Mouse (Mus musculus) lung, postnatal 36 days (tissue): ENCODE results near the gene Iqschfp.
A peak's percentile ranks its signal among the peaks of the same experiment; 100 is the strongest.

Experiments
- DNase-seq: peaks from one replicate; pipeline ENCODE4 v3.0.0; 2022; ENCODE audit warnings: mixed read lengths

Iqschfp gene

GRCm38 (mm10) chr3:68504838-68505237 lies 612.8 kb downstream of the Iqschfp start:
- no peak for DNase-seq

DNA sequence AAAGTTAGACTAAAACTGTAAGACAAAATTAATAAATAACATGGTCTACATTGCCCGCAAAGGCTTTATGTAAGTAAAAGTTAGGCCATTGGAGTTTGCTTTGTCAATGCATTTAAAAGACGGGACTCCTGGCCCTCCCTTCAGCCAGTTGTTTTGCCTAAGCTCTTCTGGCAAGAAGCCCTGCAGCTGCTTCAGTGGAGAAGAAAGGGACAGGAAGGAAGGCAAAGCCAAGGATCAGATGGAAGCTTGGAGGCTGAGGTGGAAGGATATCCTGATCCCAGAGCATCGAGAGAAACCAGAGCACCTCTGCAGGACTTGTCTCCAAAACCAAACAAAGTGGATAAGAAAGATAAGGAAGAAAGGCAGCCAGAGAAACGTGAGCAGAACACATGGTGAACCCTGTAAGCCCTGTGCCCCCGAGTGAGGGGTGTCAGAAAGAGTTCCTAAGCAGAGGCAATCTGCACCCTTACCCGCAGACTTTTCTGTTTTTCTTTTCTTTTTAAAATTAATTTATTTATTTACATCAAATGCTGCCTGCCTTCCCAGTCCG lies 614.8 kb downstream of the Iqschfp start:
- peak; percentile 28 for DNase-seq

DNA sequence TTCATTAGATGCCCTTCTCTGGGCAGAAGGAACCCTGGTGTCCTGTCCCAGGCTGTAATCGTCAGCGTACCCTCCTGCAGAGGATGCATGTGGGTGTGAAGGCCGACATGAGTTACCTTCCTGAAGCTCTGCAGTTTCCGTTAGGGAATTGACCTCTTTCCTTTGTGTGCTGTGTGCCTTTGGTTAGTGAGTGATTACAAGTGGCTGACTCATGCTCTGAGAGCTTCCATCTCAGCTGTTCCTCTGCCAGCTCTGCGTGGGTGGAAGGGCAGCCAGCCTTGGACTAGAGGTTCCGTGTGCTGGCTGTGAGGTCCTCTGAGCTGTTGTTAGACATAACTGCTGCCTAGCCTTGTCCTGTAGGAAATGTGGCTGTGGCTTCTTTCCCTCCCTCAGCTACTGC lies 616.6 kb downstream of the Iqschfp start:
- DNase-seq = peak; percentile 88

DNA sequence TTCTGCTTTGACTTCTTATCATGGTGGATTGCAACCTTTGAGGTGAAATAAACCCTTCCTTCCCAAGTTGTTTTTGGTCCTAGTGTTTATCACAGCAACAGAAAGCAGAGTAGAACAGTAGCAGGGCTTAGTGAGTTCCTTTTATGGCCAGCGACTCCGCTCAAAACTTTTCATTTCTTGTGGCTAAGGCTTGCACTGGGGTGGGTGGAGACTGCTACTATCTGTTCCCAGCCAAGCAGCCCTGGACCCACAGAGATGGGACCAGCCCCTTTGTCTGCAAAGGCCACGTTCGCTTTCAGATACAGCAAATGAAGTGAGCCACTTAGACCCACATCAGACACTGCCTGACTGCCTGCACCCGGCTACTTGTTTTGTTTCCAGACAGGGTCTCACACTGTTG lies 618.8 kb downstream of the Iqschfp start:
- no peak for DNase-seq

GRCm38 (mm10) chr3:68511744-68512143 lies 619.7 kb downstream of the Iqschfp start:
- DNase-seq = peak; percentile 56

DNA sequence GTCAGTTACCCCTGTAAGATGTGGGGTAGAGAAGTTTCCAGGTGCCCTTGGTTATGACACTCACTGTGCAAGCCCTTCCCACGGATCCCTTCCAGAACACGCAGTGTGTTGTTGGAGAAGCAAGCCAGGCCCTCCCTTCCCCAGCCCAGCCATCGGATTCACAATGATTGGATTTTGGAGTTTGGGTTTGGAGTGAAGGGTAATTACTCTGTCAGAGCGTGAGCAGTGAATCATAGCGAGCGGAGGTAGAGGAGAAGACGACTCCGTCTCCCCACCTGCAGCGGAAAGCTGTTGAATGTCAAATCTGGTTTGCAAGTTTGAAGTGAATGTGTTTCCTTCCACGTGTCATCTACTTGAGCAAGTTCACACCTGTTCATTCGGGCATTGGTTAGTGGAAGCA lies 620.3 kb downstream of the Iqschfp start:
- no peak for DNase-seq

- no peak for DNase-seq
Observed at GRCm38 (mm10) chr3:68513340-68514119, 621.5 kb downstream of the Iqschfp start.

GRCm38 (mm10) chr3:68514120-68514497 lies 622.1 kb downstream of the Iqschfp start:
- no peak for DNase-seq

GRCm38 (mm10) chr3:68514717-68515116 lies 622.7 kb downstream of the Iqschfp start:
- no peak for DNase-seq

DNA sequence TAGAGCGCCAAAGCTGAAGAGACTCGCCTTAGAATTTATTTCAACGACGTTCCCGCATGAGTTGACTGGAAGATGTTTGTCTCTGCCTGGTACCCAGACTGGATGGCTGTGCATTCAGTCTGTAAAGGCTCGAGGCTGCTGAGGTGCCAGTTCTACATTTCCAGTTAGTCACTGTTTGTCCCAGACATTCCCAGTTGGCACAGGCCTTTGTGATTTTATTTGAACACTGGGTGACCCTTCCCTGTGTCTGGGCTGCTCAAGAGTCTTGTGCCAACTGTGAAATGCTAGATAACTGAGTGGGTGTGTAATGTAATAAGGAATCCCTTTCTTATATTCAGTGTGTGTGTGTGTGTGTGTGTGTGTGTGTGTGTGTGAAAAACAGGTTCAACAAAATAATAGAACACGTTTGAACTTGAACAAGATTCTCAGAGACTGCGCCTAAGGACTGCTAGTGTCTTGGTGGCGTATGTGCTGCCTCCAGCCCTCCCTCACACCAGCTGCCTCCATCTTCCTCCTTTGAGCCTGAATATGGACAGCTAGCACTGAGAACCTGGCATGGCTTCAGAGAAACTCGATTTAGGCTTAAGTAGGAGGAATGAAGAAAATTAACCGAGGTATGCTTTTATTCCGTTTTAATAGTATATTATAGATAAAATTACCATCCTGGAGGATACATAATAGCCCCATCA lies 624.5 kb downstream of the Iqschfp start:
- DNase-seq = no peak

- no peak for DNase-seq
Observed at GRCm38 (mm10) chr3:68517236-68517635, 625.2 kb downstream of the Iqschfp start.

- no peak for DNase-seq
Observed at GRCm38 (mm10) chr3:68518041-68518440, 626.0 kb downstream of the Iqschfp start.

- DNase-seq = no peak
Observed at GRCm38 (mm10) chr3:68518586-68518985, 626.6 kb downstream of the Iqschfp start.

DNA sequence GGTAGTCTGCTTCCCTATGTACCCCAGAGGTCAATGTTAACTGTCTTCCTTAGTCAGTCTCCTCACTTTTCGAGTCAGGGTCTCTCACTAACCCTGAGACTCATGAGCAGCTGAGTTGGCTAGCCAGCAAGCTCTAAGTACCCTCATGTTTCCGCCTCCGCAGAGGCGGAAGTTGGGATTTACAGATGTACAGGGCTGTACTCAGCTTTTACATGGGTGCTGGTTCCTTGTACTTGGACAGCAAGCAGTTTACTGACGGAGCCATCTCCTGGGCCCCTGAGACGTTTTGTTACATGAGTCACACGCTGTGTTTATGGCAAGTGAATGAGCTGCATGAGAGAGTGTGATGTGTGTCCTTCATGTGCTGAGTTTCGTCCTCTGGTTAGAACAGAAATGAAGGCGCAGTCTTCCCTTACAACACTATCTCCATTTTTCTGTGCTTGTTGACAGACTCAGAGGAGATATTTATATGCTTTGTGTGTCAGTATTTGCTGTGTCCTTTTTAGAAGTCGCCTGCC lies 633.4 kb downstream of the Iqschfp start:
- DNase-seq = no peak

GRCm38 (mm10) chr3:68526416-68526815 lies 634.4 kb downstream of the Iqschfp start:
- no peak for DNase-seq

DNA sequence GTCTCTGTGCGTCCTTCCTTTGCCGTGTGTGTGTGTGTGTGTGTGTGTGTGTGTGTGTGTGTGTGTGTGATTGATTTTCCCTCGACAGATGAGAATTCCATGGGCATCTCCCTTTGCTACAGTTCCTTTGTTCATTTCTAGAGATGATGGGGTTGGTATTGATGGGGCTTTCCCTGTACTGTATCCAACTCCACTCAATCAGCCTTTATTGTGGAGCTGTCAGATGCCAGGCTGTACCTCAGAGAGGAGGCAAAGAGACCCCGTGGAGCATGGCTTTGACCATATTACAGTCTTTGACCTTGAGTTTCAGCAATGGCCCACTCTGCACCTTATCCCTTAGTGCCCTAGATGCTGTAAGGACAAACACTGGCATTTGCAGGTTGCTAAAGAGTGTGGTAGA lies 635.1 kb downstream of the Iqschfp start:
- no peak for DNase-seq

DNA sequence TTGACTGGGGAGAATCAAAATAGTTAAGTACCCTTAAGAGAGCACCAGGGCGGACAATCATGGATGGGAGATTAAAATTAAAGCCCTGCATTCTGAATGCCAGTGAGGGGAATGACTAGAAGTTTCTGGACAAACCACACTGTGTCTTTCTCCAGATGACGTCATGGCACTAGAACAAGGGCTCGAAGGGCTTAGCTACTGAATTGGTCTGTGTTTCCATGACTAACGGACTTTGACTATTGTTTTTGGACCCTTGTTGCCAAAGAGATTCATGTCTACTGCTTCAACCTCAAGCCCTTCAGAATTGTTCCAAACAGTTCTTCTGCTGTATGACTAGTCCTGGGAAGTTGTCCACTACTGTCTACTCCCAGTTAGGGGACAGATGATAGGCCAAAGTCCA lies 639.9 kb downstream of the Iqschfp start:
- no peak for DNase-seq

DNA sequence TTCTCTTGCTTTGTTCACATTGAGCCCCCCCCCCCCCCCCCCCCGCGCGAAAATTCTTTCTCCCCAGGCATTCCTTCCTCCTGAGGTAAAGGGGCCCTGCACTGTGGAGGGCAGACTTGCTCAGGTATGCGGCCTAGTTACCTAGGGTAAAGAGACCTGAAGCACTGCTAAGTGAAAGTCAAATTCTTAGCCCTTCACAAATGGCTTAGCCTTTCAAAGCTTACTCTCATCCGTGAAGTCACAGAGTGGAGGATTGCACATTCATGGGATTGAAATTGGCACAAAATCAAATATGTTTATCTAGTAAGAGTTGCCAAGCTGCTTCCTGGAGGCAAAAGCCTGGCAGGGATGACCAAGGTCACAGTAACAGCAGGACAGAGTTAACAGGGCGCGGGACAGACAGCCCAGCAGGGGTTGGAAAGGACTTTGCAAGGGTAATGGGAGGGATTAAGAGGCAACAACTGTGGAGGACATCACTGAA lies 642.6 kb downstream of the Iqschfp start:
- DNase-seq = peak; percentile 35

DNA sequence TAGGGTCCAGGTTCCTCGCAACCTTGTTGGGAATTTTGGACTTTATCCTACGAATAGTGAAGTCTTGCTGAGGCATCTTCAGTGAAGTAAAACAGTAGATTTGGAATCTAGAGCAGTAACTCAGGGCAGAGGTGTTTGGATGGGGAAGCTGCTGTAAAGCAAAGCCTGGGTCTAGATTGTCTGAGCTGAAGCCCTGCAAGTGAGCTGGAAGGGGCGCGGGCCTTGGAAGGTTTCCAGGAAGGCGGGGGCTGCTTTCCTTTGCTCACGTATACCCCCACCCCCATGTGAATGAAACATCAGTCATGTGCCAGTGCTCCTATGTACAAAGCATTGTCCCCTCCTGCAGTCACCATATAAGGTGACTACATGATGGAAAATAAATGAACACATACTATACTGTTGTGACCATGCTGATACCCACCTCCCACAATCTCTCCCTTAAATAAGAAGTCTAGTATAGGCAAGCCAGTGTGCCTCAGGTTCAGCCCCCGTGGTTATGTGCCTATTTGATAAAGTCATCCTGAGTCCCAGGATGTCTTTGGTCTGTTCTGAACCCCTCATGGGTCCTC lies 643.2 kb downstream of the Iqschfp start:
- DNase-seq = no peak

- DNase-seq = no peak
Observed at GRCm38 (mm10) chr3:68536071-68536470, 644.0 kb downstream of the Iqschfp start.

DNA sequence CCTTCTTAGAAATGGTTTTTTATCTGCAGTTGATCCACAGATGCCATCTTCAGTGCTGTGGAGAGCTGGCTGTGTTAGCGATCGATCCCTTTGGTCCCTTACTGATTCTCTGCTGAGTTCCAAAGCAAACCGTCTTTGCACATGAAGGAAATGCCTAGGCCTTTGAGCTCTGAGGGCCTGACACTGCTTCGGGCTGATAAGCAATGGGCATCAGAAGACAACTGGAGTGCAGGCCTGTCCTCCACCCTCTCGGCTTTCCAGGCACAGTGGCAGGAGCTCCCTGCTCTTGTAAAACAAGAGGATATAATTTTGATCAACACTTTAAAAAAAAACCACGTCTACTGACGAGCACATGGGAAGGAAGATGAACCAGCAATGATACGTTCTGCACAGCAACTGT lies 649.7 kb downstream of the Iqschfp start:
- DNase-seq = no peak

GRCm38 (mm10) chr3:68542944-68543501 lies 651.0 kb downstream of the Iqschfp start:
- DNase-seq = peak; percentile 80

GRCm38 (mm10) chr3:68544811-68545210 lies 652.8 kb downstream of the Iqschfp start:
- no peak for DNase-seq
